Mouse (Mus musculus) spleen, adult 10 weeks (tissue): ENCODE measurements around the gene Adora2b. TPM values are rescaled to one million over a fixed set of nuclear protein-coding genes. Genes with fewer than 3 reads are reported as not detected.

Experiments used
- polyA plus RNA-seq: library from polyadenylated mRNA; stranded (reverse); fragments of 350-450 nt; fragmentation: Illumina TruSeq; extraction: RNeasy Lipid Tissue Mini Kit (QIAGEN cat#74804); gene quantifications from one replicate; pipeline ENCODE4 v1.2.3, GENCODE M21; 2015; ENCODE audit warnings: low replicate concordance; ENCODE audit not compliant: insufficient read depth

Gene Adora2b
- 0.94 TPM for polyA plus RNA-seq

DNA sequence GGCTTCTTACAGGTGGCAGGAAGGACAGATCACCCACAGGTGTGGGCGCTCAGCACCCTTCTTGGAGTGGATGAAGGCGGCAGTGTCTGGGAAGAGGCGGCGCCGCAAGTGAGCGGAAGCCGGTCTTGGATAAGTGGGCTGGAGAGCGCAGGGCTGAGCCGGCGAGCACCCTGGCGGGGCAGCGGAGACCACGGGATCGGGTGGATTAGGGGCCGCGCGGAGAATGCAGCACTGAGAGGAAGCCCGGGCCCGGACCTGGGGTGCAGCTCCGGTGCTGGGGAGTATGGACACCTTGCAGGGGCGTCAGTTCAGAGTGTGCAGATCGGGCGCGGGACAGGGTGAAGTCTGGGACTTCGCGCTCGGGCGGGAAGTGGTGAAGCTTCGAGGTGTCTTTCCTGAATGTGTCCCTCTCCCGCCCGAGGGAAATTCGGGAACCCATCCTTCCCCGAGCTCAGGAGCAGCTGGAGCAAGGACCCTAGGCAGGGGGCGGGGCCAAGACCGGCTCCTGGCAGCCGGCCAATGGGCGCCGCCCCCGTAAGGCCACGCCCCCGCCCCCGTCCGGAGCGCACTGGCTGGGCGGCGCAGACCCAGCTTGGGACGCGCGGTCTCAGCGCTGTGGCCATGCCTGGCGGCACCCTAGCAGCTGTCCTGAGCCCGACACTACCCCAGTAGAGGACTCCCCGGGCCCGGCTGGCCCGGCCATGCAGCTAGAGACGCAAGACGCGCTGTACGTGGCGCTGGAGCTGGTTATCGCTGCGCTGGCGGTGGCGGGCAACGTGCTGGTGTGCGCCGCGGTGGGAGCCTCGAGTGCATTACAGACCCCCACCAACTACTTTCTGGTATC lies at the start of gene Adora2b:
Gene Adora2b (plus strand): TSS at position 584 of the 844 bp plus-strand sequence.

DNA sequence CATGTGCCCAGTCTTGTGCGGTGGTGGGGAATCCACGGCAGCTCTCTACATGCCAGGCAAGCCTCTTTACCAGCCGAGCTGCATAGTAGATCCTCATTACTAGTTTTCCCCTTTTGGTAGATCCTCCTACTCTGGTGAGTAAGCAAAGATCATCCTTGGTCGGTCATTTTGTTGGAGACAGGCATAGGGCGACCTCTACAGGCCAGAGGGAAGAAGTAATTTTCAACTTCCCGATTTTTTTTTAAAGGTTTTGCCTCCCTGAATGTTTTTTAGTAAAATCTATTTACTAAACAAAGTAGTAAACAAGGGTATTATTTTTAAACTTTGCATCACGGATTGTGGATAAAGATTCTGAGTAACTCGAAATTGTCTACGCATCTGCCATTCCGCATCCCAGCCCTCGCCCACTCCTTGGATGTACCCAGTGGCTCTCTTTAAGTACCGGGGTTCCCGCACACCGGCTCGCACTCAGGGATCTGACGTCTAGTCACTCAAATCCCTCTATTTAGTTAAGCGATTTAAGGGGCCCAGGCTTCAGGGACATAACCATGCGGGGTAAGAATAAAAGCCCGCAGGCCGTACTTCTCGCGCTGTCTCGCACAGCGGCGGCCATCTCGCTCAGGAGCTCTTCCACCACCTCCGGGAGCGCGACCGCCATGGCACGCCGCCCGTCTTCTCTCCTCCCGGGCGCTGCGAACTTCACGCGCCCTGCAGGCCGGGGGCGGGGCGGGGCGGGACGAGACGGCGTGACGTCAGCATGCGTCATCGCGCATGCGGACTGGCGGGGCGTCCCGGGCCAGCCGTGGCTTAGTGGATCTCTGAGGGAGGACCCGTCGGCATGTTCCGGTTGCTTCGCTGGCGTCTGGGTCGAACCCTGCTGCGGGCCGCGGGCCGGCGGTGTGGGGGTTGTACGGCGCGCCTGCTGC lies 32.2 kb downstream of the Adora2b start, which contains the start of the genes Zswim7 and Ttc19:
Gene Zswim7 (minus strand): TSS at position 701 of the 926 bp plus-strand sequence.
Gene Ttc19 (plus strand): TSS at position 799 of the 926 bp plus-strand sequence.

Other genes with a start within 250 kb of the Adora2b start
- 9.0 TPM for gene Zswim7, start 32.4 kb downstream of the Adora2b start, polyA plus RNA-seq
- 14.7 TPM for gene Ttc19, start 32.5 kb downstream of the Adora2b start, polyA plus RNA-seq
- 9.8 TPM for gene Pigl, start 209.5 kb downstream of the Adora2b start, polyA plus RNA-seq
- 202 TPM for gene Ncor1, start 209.6 kb downstream of the Adora2b start, polyA plus RNA-seq